Mouse (Mus musculus) ES-Bruce4 (cell line): ENCODE data around the gene Ptms.

Experiments
- CTCF ChIP-seq: IDR thresholded peaks from one replicate; pipeline ENCODE4 v1.8.1; 2011; ENCODE audit warnings: low read depth, low read length
- EP300 ChIP-seq: IDR thresholded peaks from 2 replicates; pipeline ENCODE4 v1.6.1; 2011; ENCODE audit warnings: low read depth, low read length; ENCODE audit not compliant: insufficient read depth
- POLR2A ChIP-seq: IDR thresholded peaks from one replicate; pipeline ENCODE4 v1.8.1; 2011; ENCODE audit warnings: low read length; ENCODE audit not compliant: insufficient read depth

- TF ChIP-seq CTCF (no peak), POLR2A (no peak), EP300 (no peak)
These were observed 17.6 kb upstream of the Ptms start for GRCm38 (mm10) chr6:124937493-124937892.
